ENCODE assay signal across 22 mouse cellular contexts in genomic region chr6:4008501-4009040, GRCm38 (mm10). TPM values are rescaled to one million over a fixed set of nuclear protein-coding genes. Genes with fewer than 3 reads are reported as not detected.
DNase-seq lines count a peak whose midpoint lies in the region; ATAC-seq and TF ChIP-seq lines count a peak whose summit lies in the region.
"Had no signal": no experiment of that assay in that cellular context is flagged by ENCODE, and none has a peak within 500 bp of the region (broad histone marks: within the 10 kb centered on the region; RNA-seq: fewer than 3 reads in every experiment).

No protein-coding gene starts in this region.

- no peak for TF ChIP-seq CTCF in lung, adult 2 months (IDR thresholded peaks at IDR 0.05; ENCODE audit: insufficient read depth, low read length)
- no peak for TF ChIP-seq CTCF in heart, postnatal 0 days (IDR thresholded peaks at IDR 0.05; ENCODE audit: low read depth)

- no peak for TF ChIP-seq EP300 in heart, postnatal 0 days (IDR thresholded peaks at IDR 0.05; ENCODE audit: low read depth)

- H3K27me3 ChIP-seq in lung, embryonic 15.5 days, result no peaks in the 10 kb centered on the region
- no peaks in the 10 kb centered on the region for H3K27me3 ChIP-seq in heart, postnatal 0 days (ENCODE audit: control insufficient read depth, insufficient read depth, low read length)
- H3K27me3 ChIP-seq: forebrain, embryonic 13.5 days; limb, embryonic 13.5 days; midbrain, embryonic 15.5 days had no signal

- H3K9me3 ChIP-seq in lung, embryonic 15.5 days, result no peaks in the 10 kb centered on the region
- H3K9me3 ChIP-seq in heart, postnatal 0 days (replicated peaks; ENCODE audit: control insufficient read depth, low read length), result no peaks in the 10 kb centered on the region
- H3K9me3 ChIP-seq: forebrain, embryonic 13.5 days; limb, embryonic 13.5 days; midbrain, embryonic 15.5 days had no signal

- H3K36me3 ChIP-seq in lung, embryonic 15.5 days, result no peaks in the 10 kb centered on the region
- no peaks in the 10 kb centered on the region for H3K36me3 ChIP-seq in heart, postnatal 0 days (replicated peaks; ENCODE audit: control insufficient read depth, insufficient read depth, low read length)
- H3K36me3 ChIP-seq: limb, embryonic 13.5 days; midbrain, embryonic 15.5 days had no signal

- 0 out of 2 replicates have a peak, but pooled peaks have one; percentile 9 for ATAC-seq in lung, embryonic 15.5 days (ENCODE audit: borderline replicate concordance, extremely low read depth, low FRiP score, low TSS enrichment)
- ATAC-seq in heart, postnatal 0 days (ENCODE audit: insufficient read depth, low read depth), result no peak
- ATAC-seq: forebrain, embryonic 13.5 days; hindbrain, embryonic 16.5 days; intestine, postnatal 0 days; midbrain, embryonic 15.5 days had no signal

- WGBS in lung, embryonic 15.5 days, result 28% methylated on average over 2 of the region's 2 CpGs
- WGBS in lung, adult 2 months, result 28% methylated on average over 2 of the region's 2 CpGs
- WGBS in heart, postnatal 0 days, result 26% methylated on average over 2 of the region's 2 CpGs

- H3K9ac ChIP-seq in lung, embryonic 15.5 days, result no peak overlapping the region
- H3K9ac ChIP-seq in heart, postnatal 0 days (replicated peaks; ENCODE audit: low read depth, low read length), result no peak overlapping the region
- H3K9ac ChIP-seq: forebrain, embryonic 13.5 days; limb, embryonic 13.5 days; liver, embryonic 14.5 days; midbrain, embryonic 15.5 days had no signal

- intact Hi-C loops in heart, postnatal 14 days (cut with DNase I), result no loop called here

- no peak overlapping the region for H3K4me2 ChIP-seq in lung, embryonic 15.5 days
- no peak overlapping the region for H3K4me2 ChIP-seq in heart, postnatal 0 days (ENCODE audit: low read depth, low read length)
- H3K4me2 ChIP-seq: forebrain, embryonic 13.5 days; limb, embryonic 13.5 days; midbrain, embryonic 15.5 days had no signal

- H3K4me1 ChIP-seq in lung, embryonic 15.5 days, result peaks cover 20% of the 10 kb centered on the region
- no peaks in the 10 kb centered on the region; the same call in 1 of the 2 replicates for H3K4me1 ChIP-seq in lung, adult 2 months (ENCODE audit: control insufficient read depth, insufficient read depth, low read length)
- H3K4me1 ChIP-seq in heart, postnatal 0 days (ENCODE audit: control insufficient read depth, insufficient read depth), result no peaks in the 10 kb centered on the region

- DNase-seq in heart, adult 18-20 months, result peak; percentile 43 to 68
- DNase-seq in heart, postnatal 14 days, result no peak
- DNase-seq in lung, adult 2 months, result no peak
- DNase-seq in heart, postnatal 0 days (ENCODE audit: low spot score), result no peak
- DNase-seq in ovary, adult 18-20 months (ENCODE audit: low spot score), result no peak
- DNase-seq in thymus, postnatal 14 days, result no peak
- DNase-seq: cerebellum, postnatal 14 days; retina, postnatal 1 day had no signal

- no peak overlapping the region for H3K4me3 ChIP-seq in lung, embryonic 15.5 days
- H3K4me3 ChIP-seq in lung, adult 2 months (replicated peaks; ENCODE audit: extremely low read depth, low read depth, low read length), result no peak overlapping the region
- H3K4me3 ChIP-seq in heart, postnatal 0 days (ENCODE audit: low read depth, low read length), result no peak overlapping the region
- H3K4me3 ChIP-seq: forebrain, embryonic 13.5 days; limb, embryonic 13.5 days; midbrain, embryonic 15.5 days had no signal

- TF ChIP-seq POLR2A in lung, adult 2 months (IDR thresholded peaks at IDR 0.05; ENCODE audit: borderline replicate concordance, extremely low read depth, low read depth, low read length), result no peak

- H3K27ac ChIP-seq in lung, embryonic 15.5 days, result no peak overlapping the region
- peak overlapping the region; percentile 25; the same call in 1 of the 2 replicates for H3K27ac ChIP-seq in heart, postnatal 0 days (ENCODE audit: low read depth)
- H3K27ac ChIP-seq: forebrain, embryonic 13.5 days; limb, embryonic 13.5 days; liver, embryonic 14.5 days; midbrain, embryonic 15.5 days had no signal

RNA-seq across cellular contexts. Expression of gene Gng11, which starts 4.9 kb away (rescaled TPM):
- 10 to 100 TPM; 46.4 to 64.5 TPM for total RNA-seq in heart, adult 18-20 months (2021)
- 10 to 100 TPM; 78.8 to 88.5 TPM for total RNA-seq in heart, postnatal 14 days (2021)
- polyA plus RNA-seq in lung, embryonic 15.5 days (2015; fragmentation: Nextera tagmentation; extraction: Ambion mirVana), result 141 and 143 TPM in 2 replicates
- polyA plus RNA-seq in lung, adult 2 months (2012; rRNA removed), result 33.3 and 37.2 TPM in 2 replicates
- 52.6 and 80.1 TPM in 2 replicates for total RNA-seq in heart, postnatal 0 days (2014; rRNA removed; ENCODE audit: low replicate concordance)
- polyA plus RNA-seq in heart, postnatal 0 days (2015; fragmentation: Nextera tagmentation; extraction: Ambion mirVana), result 145 and 149 TPM in 2 replicates

RNA-seq across cellular contexts. Expression of gene Gngt1, which starts 15.0 kb away (rescaled TPM):
- total RNA-seq in heart, adult 18-20 months (2021), result not detected
- total RNA-seq in heart, postnatal 14 days (2021), result not detected
- polyA plus RNA-seq in lung, embryonic 15.5 days (2015; fragmentation: Nextera tagmentation; extraction: Ambion mirVana), result not detected in 2 replicates
- not detected in 2 replicates for polyA plus RNA-seq in lung, adult 2 months (2012; rRNA removed)
- not detected in 2 replicates for total RNA-seq in heart, postnatal 0 days (2014; rRNA removed; ENCODE audit: low replicate concordance)
- polyA plus RNA-seq in heart, postnatal 0 days (2015; fragmentation: Nextera tagmentation; extraction: Ambion mirVana), result not detected in 2 replicates
- total RNA-seq: heart, postnatal 36 days; layer of hippocampus, postnatal 10 days; left cerebral cortex, postnatal 10 days; megakaryocyte, adult 5-6 weeks; neutrophil, adult 5-6 weeks had no signal
- polyA plus RNA-seq: forebrain, embryonic 13.5 days; hindbrain, embryonic 16.5 days; intestine, postnatal 0 days; limb, embryonic 13.5 days; midbrain, embryonic 15.5 days; small intestine, adult 2 months; urinary bladder, adult 2 months had no signal

RNA-seq across cellular contexts. Expression of gene Tfpi2, which starts 19.9 kb away (rescaled TPM):
- total RNA-seq in heart, adult 18-20 months (2021), result 1 to 10 TPM in 1 of 2 experiments, under 1 TPM in 1; 0.62 to 2.1 TPM
- total RNA-seq in heart, postnatal 14 days (2021), result 1 to 10 TPM; 2.2 to 2.4 TPM
- polyA plus RNA-seq in lung, embryonic 15.5 days (2015; fragmentation: Nextera tagmentation; extraction: Ambion mirVana), result 2.9 and 3.1 TPM in 2 replicates
- 1.2 and 1.7 TPM in 2 replicates for polyA plus RNA-seq in lung, adult 2 months (2012; rRNA removed)
- total RNA-seq in heart, postnatal 0 days (2014; rRNA removed; ENCODE audit: low replicate concordance), result 2.6 and 4.0 TPM in 2 replicates
- 4.2 and 4.8 TPM in 2 replicates for polyA plus RNA-seq in heart, postnatal 0 days (2015; fragmentation: Nextera tagmentation; extraction: Ambion mirVana)
- total RNA-seq: neutrophil, adult 5-6 weeks had no signal

Comparison
In these comparisons a context has a peak if more than half of its experiments do, and no peak if none do; other contexts are left out.
1. DNase-seq: peak in heart, adult 18-20 months (2 of 2); none in heart, postnatal 14 days (0 of 2), lung, adult 2 months (single experiment), heart, postnatal 0 days (single experiment), ovary, adult 18-20 months (single experiment) and thymus, postnatal 14 days (single experiment).